Mouse (Mus musculus): ENCODE measurements around the gene Dync1li2.

Gene Dync1li2

DNA sequence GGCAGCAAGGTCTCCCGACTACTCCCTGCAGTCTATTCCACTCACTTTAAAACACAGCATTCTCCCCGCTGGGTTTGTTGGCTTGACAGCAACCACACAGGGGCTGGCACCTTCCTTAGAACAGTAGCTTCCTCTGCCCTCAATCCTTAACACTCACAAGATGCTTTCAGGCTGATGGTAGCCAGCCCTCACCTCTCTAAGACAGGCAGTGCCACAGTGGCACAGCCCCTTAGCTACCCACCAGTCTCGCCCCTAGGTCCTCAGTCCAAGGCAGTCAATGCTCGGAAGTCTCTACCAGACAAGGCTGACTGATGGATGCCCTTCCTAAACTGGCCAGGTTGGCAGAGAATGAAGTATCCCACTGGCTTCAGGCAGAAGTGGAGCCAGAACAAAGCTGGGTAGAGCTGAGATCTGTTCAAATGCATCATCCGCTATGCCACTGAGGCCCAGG, 61.9 kb downstream of the Dync1li2 start:
- DNase-seq (ENCODE audit: low read depth) = no peak

GRCm38 (mm10) chr8:104380269-104380668, 62.6 kb downstream of the Dync1li2 start:
- DNase-seq (ENCODE audit: low read depth) = no peak

DNA sequence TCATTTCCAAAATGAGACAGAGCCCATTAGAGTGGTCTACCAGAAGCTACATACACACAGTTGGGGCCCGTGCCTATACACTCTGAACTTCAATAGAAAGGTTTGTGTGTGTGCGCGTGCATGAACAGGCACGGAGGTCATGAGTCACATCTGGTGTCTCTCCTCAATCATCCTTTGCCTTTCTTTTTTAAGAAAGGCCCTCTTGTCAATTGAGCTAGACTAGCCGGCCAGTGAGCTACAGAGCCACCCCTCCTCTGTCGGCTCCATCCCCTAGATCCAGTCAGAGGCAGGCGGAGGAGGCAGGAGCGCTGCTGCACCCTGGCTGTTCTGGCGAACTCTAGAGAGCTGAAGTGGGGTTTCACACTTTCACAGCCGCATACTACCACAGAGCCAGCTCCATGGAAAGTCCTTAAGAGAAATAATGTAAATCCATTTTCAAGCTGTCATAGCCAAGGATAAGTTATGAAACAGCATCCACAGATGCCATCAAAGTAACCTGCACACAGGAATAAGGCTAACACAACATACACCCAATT, 63.5 kb downstream of the Dync1li2 start:
- DNase-seq (ENCODE audit: low read depth) = no peak

GRCm38 (mm10) chr8:104376669-104377068, 66.2 kb downstream of the Dync1li2 start:
- no peak for DNase-seq (ENCODE audit: low read depth)

- DNase-seq (ENCODE audit: low read depth) = no peak
Observed at GRCm38 (mm10) chr8:104375959-104376358, 66.9 kb downstream of the Dync1li2 start.

DNA sequence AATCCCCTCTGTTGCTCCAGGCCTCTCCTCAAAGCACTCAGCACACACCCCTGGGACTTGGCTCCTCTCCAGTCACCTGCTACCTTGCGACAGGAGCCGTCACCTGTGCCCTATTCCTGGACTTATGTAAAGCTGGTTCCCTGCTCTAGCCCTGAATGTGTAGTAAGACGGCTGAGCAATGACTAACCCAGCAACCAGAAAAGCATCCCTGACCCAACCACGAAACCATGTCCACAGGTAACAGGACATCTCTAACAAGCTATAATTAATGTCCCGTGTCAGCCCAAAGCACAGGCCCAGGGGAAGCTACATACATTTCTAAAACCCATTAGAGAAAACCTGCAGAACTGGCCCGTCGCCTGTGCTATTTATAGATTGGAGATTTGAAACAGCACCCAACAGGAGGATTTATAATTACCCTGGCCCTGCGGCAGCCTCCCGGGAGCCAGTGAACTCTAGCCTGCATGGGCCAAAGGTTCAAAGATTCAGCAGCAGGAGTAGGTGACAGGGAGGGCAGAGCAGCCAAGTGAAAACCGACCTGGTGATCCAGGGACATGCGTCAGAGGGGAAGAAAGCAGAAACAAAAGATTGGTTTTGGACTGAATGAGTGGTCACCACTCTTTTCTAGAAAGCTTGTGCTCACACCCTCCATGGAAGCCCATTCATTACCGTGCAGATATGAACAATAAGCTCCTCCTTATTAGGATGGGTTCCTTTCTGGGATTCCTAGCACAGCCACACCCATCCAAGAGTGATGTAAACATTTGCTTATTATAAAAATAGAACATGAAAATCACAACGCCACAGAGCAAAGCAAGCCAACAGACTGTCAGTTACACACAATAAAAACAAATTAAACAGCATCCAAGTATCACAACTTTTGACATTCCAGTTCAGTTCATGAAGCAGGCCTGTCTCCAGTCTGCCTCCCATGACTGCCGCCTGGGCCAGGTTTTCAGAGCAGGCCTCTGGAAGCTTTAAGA, 67.7 kb downstream of the Dync1li2 start:
- no peak for DNase-seq (ENCODE audit: low read depth)

GRCm38 (mm10) chr8:104374269-104374668, 68.6 kb downstream of the Dync1li2 start:
- DNase-seq (ENCODE audit: low read depth) = no peak

- DNase-seq (ENCODE audit: low read depth) = no peak
Observed at GRCm38 (mm10) chr8:104373779-104374178, 69.1 kb downstream of the Dync1li2 start.

- no peak for DNase-seq (ENCODE audit: low read depth)
Observed at GRCm38 (mm10) chr8:104371121-104371520, 71.7 kb downstream of the Dync1li2 start.

- DNase-seq (ENCODE audit: low read depth) = no peak
Observed at GRCm38 (mm10) chr8:104370071-104370470, 72.8 kb downstream of the Dync1li2 start.

- no peak for DNase-seq (ENCODE audit: low read depth)
Observed at GRCm38 (mm10) chr8:104369591-104369990, 73.3 kb downstream of the Dync1li2 start.

Measured in c-Kit-positive CD71-negative TER-119-negative erythroid progenitor cells, embryonic 14.5 days (primary cell).